Mouse (Mus musculus) neural tube, embryonic 11.5 days (tissue): ENCODE data around the gene Tmem223. TPM values are rescaled to one million over a fixed set of nuclear protein-coding genes. Genes with fewer than 3 reads are reported as not detected.

Experiments
- ATAC-seq: fragments of 200-750 bp; cut with Nextera tagmentation; 2 replicates; pipeline ENCODE4 v1.8.0; 2017; ENCODE audit warnings: moderate number of reproducible peaks, mild to moderate bottlenecking, moderate TSS enrichment, moderate library complexity; ENCODE audit not compliant: insufficient read depth, low FRiP score, low TSS enrichment
- DNase-seq: peaks from one replicate; pipeline ENCODE4 v3.0.0-alpha.2; 2015; ENCODE audit warnings: low spot score
- H3K27ac ChIP-seq: fragments of 300-500 bp; sonication (generic); 2 replicates; pipeline ENCODE4 v1.5.1; 2014; ENCODE audit warnings: low read depth, mild to moderate bottlenecking, low read length
- H3K27me3 ChIP-seq: fragments of 300-500 bp; sonication (generic); 2 replicates; pipeline ENCODE4 v1.6.1; 2014; ENCODE audit warnings: mild to moderate bottlenecking, low read length, mixed read lengths; ENCODE audit not compliant: control insufficient read depth, insufficient read depth
- H3K36me3 ChIP-seq: fragments of 300-500 bp; sonication (generic); 2 replicates; pipeline ENCODE4 v1.6.1; 2014; ENCODE audit warnings: mild to moderate bottlenecking, low read length, moderate library complexity, mixed read lengths; ENCODE audit not compliant: control insufficient read depth, insufficient read depth
- H3K4me1 ChIP-seq: fragments of 300-500 bp; sonication (generic); 2 replicates; pipeline ENCODE4 v1.6.1; 2014; ENCODE audit warnings: low read length, mixed read lengths; ENCODE audit not compliant: control insufficient read depth, insufficient read depth
- H3K4me2 ChIP-seq: fragments of 300-500 bp; sonication (generic); 2 replicates; pipeline ENCODE4 v1.6.1; 2014; ENCODE audit warnings: low read depth, mild to moderate bottlenecking, moderate library complexity
- H3K4me3 ChIP-seq: fragments of 300-500 bp; sonication (generic); 2 replicates; pipeline ENCODE4 v1.5.1; 2014; ENCODE audit warnings: low read depth, low read length
- H3K9ac ChIP-seq: fragments of 300-500 bp; sonication (generic); 2 replicates; pipeline ENCODE4 v1.6.1; 2014; ENCODE audit warnings: mild to moderate bottlenecking, low read length
- H3K9me3 ChIP-seq: fragments of 300-500 bp; sonication (generic); 2 replicates; pipeline ENCODE4 v1.6.1; 2016; ENCODE audit warnings: low read length; ENCODE audit not compliant: control insufficient read depth
- WGBS: fragments of 180-500 bp; shearing (Covaris S2); extraction: QIAGEN DNeasy Blood & Tissue Kit; methylation state at CpG from one replicate; pipeline ENCODE4 v1.1.7; 2014; 5-methylcytosine and 5-hydroxymethylcytosine counted together
- polyA plus RNA-seq: library from polyadenylated mRNA; unstranded; fragments of >200 nt; fragmentation: Nextera tagmentation; extraction: Ambion mirVana; gene quantifications from 2 replicates; pipeline ENCODE4 v1.2.1, GENCODE M21; 2014

The Tmem223 gene
- polyA plus RNA-seq, 1 experiment from 2014 or later: 181 TPM

DNA sequence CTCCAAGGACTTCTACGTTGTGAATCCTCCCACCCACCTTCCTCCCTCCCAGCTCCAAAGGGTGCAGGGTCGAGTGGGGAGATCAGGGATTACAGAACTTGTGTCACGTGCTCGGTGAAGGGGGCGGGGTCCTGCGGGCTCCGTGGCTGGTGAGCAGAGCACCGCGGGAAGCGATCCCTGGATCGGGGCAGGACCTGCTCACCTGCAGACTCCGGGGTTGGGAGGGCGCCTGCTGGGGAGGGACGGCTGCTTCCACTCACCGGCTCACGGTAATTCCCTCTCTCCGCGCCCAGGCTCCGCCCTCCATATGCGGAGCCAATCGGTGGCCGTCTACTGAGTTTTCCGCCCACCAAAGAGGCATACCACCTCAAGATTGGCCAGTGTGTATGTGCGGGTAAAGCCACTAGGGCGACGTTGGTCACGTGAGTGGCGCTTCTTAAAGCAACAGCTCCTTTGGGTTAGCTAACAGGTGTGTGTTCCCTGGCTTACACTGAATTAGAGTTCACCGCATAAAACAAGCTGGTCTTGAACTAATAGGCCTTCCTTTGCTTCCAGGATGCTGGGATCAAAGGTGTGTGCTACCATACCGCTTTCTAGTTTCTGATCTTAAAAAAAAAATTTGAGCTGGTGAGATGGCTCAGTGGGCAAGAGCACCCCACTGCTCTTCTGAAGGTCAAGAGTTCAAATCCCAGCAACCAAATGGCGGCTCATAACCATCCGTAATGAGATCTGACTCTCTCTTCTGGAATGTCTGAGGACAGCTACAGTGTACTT lies 15.4 kb downstream of the Tmem223 start, which contains the start of gene Taf6l:
Gene Taf6l, minus strand, starts transcription at position 410 of the 774 bp plus-strand sequence.
- peaks cover 5% of the 10 kb centered on the region; the same call in 1 of the 2 replicates for H3K4me1 ChIP-seq
- ATAC-seq (peak; percentile 100), DNase-seq (peak; percentile 91)
- H3K27me3 ChIP-seq: no peaks in the 10 kb centered on the region
- H3K4me2 ChIP-seq: peak within 1 kb of the TSS; percentile 73
- H3K27ac ChIP-seq: no peak within 1 kb of the TSS; the same call in 1 of the 2 replicates
- peaks cover 9% of the 10 kb centered on the region for H3K36me3 ChIP-seq
- H3K4me3 ChIP-seq: peak within 1 kb of the TSS; percentile 84
- H3K9me3 ChIP-seq: no peaks in the 10 kb centered on the region
- peak within 1 kb of the TSS; percentile 73 for H3K9ac ChIP-seq
- WGBS: under 1% methylated on average over 32 of the region's 32 CpGs

DNA sequence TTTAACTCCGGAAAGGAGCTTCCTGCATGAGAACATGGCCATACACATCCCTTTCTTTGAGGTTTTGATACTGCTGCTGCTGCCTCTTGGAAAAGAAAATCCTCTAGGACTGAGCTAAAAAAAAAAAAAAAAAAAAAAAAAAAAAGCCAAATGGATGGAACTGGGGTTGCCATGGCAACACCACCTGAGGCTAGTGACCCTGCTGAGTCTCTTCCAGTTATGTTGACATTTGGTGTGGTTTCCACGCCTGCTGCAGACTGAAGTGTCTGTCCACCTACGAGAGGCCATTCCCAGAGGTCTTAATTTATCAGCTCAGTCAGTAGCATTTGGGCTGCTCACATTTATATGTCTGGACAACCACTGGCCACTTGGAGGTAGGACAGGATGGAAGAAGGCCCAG lies 17.7 kb downstream of the Tmem223 start:
- no peak overlapping the region for H3K9ac ChIP-seq
- H3K4me3 ChIP-seq: no peak overlapping the region
- no peak overlapping the region for H3K4me2 ChIP-seq
- H3K4me1 ChIP-seq: peaks cover 5% of the 10 kb centered on the region; the same call in 1 of the 2 replicates
- peaks cover 5% of the 10 kb centered on the region for H3K36me3 ChIP-seq
- no peaks in the 10 kb centered on the region for H3K9me3 ChIP-seq
- no peaks in the 10 kb centered on the region for H3K27me3 ChIP-seq
- DNase-seq (peak; percentile 19), ATAC-seq (no peak)
- H3K27ac ChIP-seq: no peak overlapping the region
- 13% methylated on average over 3 of the region's 3 CpGs for WGBS

- DNase-seq (no peak), ATAC-seq (no peak)
- 63% methylated on average over 1 of the region's 1 CpGs for WGBS
These were observed 18.4 kb downstream of the Tmem223 start for GRCm38 (mm10) chr19:8789171-8789570.

DNA sequence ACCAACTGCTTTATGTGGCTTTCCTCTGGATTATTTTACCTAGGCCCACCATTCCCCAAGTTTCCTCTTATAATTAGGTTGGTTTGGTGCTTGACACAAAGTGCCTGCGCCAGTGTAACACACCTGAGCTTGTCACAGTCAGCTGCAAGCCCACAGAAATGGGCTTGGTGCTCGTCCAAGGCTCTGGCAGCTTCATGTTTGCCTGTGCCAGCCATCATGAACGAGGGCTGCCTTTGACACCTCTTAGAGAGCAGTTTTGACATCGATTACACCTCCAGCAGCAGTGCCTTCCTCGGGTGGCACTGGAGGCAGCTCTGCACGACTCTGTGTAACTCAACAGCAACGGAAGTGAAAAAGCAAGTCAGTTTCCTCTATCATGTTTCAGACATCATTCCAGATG lies 19.4 kb downstream of the Tmem223 start:
- ATAC-seq: no peak

More at GRCm38 (mm10) chr19:8789171-8789570, 18.4 kb downstream of the Tmem223 start:
- H3K27ac ChIP-seq: no peak overlapping the region
- H3K9me3 ChIP-seq: no peaks in the 10 kb centered on the region
- H3K9ac ChIP-seq: no peak overlapping the region
- H3K4me3 ChIP-seq: no peak overlapping the region
- H3K36me3 ChIP-seq: peaks cover 12% of the 10 kb centered on the region
- H3K4me1 ChIP-seq: peaks cover 5% of the 10 kb centered on the region; the same call in 1 of the 2 replicates
- H3K27me3 ChIP-seq: no peaks in the 10 kb centered on the region
- no peak overlapping the region for H3K4me2 ChIP-seq

GRCm38 (mm10) chr19:8798264-8798946 lies 27.6 kb downstream of the Tmem223 start, which contains the start of gene Polr2g:
TSS of gene Polr2g (minus strand) at chr19:8798577.
- no peaks in the 10 kb centered on the region for H3K27me3 ChIP-seq
- ATAC-seq: peak; percentile 68
- no peak within 1 kb of the TSS for H3K27ac ChIP-seq
- H3K4me2 ChIP-seq: peak within 1 kb of the TSS; percentile 87
- DNase-seq: peak; percentile 94
- 2% methylated on average over 25 of the region's 25 CpGs for WGBS
- peak within 1 kb of the TSS; percentile 74 for H3K9ac ChIP-seq
- peak within 1 kb of the TSS; percentile 71 for H3K4me3 ChIP-seq
- peaks cover 8% of the 10 kb centered on the region for H3K36me3 ChIP-seq
- peaks cover 13% of the 10 kb centered on the region for H3K4me1 ChIP-seq
- no peaks in the 10 kb centered on the region for H3K9me3 ChIP-seq

More for the DNA sequence above, 19.4 kb downstream of the Tmem223 start:
- DNase-seq: no peak
- Histone ChIP-seq H3K9ac (no peak overlapping the region), H3K36me3 (peaks cover 12% of the 10 kb centered on the region), H3K27ac (no peak overlapping the region), H3K4me3 (no peak overlapping the region), H3K4me2 (no peak overlapping the region), H3K4me1 (peaks cover 5% of the 10 kb centered on the region; the same call in 1 of the 2 replicates), H3K27me3 (no peaks in the 10 kb centered on the region), H3K9me3 (no peaks in the 10 kb centered on the region)
- WGBS: 83% methylated on average over 7 of the region's 7 CpGs

DNA sequence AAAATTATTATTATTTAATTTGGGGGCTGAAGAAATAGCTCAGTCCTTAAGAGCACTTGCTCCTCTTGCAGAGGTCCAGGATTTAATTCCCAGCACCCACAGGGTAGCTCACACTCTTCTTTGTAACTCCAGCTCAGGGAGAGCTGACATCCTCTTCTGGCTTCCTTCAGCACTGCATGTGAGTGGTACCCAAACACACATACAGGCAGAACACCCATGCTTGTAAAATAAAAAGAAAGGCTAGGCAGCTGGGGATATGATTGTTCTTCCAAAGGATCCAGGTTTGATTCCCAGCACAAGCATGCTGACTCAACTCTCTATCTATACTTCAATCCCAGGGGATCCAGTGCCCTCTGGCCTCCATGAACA lies 28.1 kb downstream of the Tmem223 start:
- Histone ChIP-seq H3K9me3 (no peaks in the 10 kb centered on the region), H3K27ac (no peak overlapping the region), H3K4me2 (peak overlapping the region; percentile 2; the same call in 1 of the 2 replicates), H3K27me3 (no peaks in the 10 kb centered on the region), H3K4me1 (peaks cover 13% of the 10 kb centered on the region), H3K9ac (no peak overlapping the region), H3K4me3 (no peak overlapping the region), H3K36me3 (peaks cover 3% of the 10 kb centered on the region)
- ATAC-seq (no peak), DNase-seq (no peak)

DNA sequence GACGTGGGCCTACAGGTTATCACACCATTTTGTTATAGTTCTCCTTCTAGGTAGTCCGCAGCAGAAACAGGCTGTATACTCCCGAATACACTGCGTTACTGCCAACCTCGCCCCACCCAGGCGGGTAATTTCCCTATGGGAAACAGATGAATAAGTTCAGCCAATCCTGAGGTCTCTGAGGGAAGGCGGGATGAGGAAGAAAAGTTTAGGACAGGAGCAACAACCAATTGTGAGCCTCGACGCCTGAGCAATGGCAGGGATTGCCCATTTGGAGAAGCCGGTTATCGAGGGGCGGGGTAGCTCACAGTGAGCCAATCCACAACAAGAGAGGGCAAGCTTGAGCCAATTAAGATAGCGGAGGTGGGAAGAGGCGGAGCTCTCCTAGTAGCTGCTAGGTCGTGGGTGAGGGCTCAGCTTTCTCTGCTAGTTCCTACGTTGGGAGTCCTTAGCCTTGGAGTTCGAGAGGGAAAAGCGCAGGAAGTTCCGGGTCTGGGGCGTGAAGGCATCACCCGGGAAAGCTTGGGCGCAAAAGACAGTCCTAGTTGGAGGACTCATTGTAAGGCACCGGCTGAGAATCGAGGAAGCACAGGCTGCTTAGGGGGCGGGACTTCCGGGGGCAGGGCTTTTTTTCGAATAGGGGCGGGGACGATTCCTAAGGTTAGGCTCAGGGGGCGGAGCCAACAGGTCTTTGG lies 31.5 kb downstream of the Tmem223 start, which contains the start of gene Zbtb3:
Gene Zbtb3, plus strand, starts transcription at position 426 of the 692 bp plus-strand sequence.
- peak within 1 kb of the TSS; percentile 52 for H3K9ac ChIP-seq
- H3K4me3 ChIP-seq: peak within 1 kb of the TSS; percentile 42
- H3K27me3 ChIP-seq: no peaks in the 10 kb centered on the region
- H3K4me1 ChIP-seq: peaks cover 13% of the 10 kb centered on the region
- H3K27ac ChIP-seq: 0 out of 2 replicates have a peak within 1 kb of the TSS, but pooled peaks have one; percentile 47
- ATAC-seq (peak; percentile 99), DNase-seq (peak; percentile 94)
- peak within 1 kb of the TSS; percentile 57 for H3K4me2 ChIP-seq
- under 1% methylated on average over 30 of the region's 30 CpGs for WGBS
- peaks cover 6% of the 10 kb centered on the region for H3K36me3 ChIP-seq
- no peaks in the 10 kb centered on the region for H3K9me3 ChIP-seq

GRCm38 (mm10) chr19:8803204-8803780 lies 32.5 kb downstream of the Tmem223 start:
- no peak for DNase-seq
- no peaks in the 10 kb centered on the region for H3K9me3 ChIP-seq
- no peak overlapping the region for H3K27ac ChIP-seq
- no peak overlapping the region for H3K4me2 ChIP-seq
- H3K27me3 ChIP-seq: no peaks in the 10 kb centered on the region
- H3K4me3 ChIP-seq: peak overlapping the region; percentile 42; the same call in 1 of the 2 replicates
- peaks cover 6% of the 10 kb centered on the region for H3K36me3 ChIP-seq
- no peak overlapping the region for H3K9ac ChIP-seq
- ATAC-seq: no peak
- WGBS: 93% methylated on average over 9 of the region's 9 CpGs
- peaks cover 8% of the 10 kb centered on the region for H3K4me1 ChIP-seq
